Mouse (Mus musculus): ENCODE measurements at regions not wholly inside any gene's neighbourhood (a gene's known extent, or its start where the extent isn't known, plus 50 kb on each side); places are given as distances from the start of the nearest gene placed in this dataset.

- TF ChIP-seq POLR2A (IDR thresholded peaks at IDR 0.05; ENCODE audit: insufficient read length, low read depth) (no peak), MYOD1 (IDR thresholded peaks at IDR 0.05; ENCODE audit: control insufficient read depth in 1 of 3, insufficient read length in 2 of 3, low read depth in 2 of 3) (no peak), POLR2AphosphoS2 (IDR thresholded peaks at IDR 0.05; ENCODE audit: insufficient read length, low read depth) (no peak), REST (IDR thresholded peaks at IDR 0.05; ENCODE audit: insufficient read depth, insufficient read length) (no peak), TCF12 (IDR thresholded peaks at IDR 0.05; ENCODE audit: insufficient read depth, poor library complexity, severe bottlenecking) (no peak), TCF3 (IDR thresholded peaks at IDR 0.05; ENCODE audit: insufficient read length, low read depth) (no peak), MAX (IDR thresholded peaks at IDR 0.05; ENCODE audit: low read depth) (no peak), E2F4 (IDR thresholded peaks at IDR 0.05; ENCODE audit: insufficient read depth) (no peak), USF1 (IDR thresholded peaks at IDR 0.05; ENCODE audit: low read depth) (no peak), SRF (IDR thresholded peaks at IDR 0.05; ENCODE audit: control insufficient read depth, insufficient read length, low read depth) (no peak), CEBPB (IDR thresholded peaks at IDR 0.05; ENCODE audit: insufficient read depth, poor library complexity, severe bottlenecking) (no peak)
These were observed 171.6 kb upstream of the Ufl1 start for GRCm38 (mm10) chr4:25453127-25453806.

Measured in myocyte (in vitro differentiated cells).